Mouse (Mus musculus): ENCODE data around the gene Ccl27a. TPM values are rescaled to one million over a fixed set of nuclear protein-coding genes. Genes with fewer than 3 reads are reported as not detected.

Ccl27a gene
- polyA plus RNA-seq, 1 experiment from 2014 or later: 21.9 TPM

DNA sequence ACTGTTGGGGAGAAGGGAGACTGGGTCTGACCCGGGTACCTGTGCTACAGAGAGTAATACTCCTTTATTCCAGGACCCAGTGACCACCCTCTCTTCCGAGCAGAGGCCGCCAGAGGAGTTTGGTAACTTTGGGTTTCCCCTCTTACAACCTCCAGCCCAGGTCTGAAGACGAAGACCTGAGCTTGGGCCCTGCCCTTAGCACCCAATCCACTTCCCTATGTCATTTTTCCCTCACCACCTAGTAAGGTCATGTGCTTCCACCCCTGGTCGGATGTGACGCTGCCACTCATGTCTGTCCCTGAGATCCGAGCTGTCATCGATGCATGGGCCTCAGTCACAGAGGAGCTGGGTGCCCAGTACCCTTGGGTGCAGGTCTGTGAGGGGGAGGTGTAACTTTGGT lies 17.6 kb downstream of the Ccl27a start:
- H3K4me3 ChIP-seq (ENCODE audit: low read depth, low read length): peak overlapping the region; percentile 72
- H3K4me2 ChIP-seq (replicated peaks; ENCODE audit: low read depth): peak overlapping the region; percentile 88
- 0 out of 2 replicates have a peak, but pooled peaks cover 3% of the 10 kb centered on the region for H3K4me1 ChIP-seq (replicated peaks; ENCODE audit: control insufficient read depth, insufficient read depth, low read length)
- ATAC-seq: no peak
- peak overlapping the region; percentile 82 for H3K9ac ChIP-seq (ENCODE audit: low read depth, low read length)
- H3K36me3 ChIP-seq (ENCODE audit: control insufficient read depth, insufficient read depth): peaks cover 9% of the 10 kb centered on the region
- H3K27ac ChIP-seq (ENCODE audit: low read depth, low read length): no peak overlapping the region
- WGBS: 64% methylated on average over 8 of the region's 8 CpGs
- H3K9me3 ChIP-seq (ENCODE audit: control insufficient read depth): no peaks in the 10 kb centered on the region
- TF ChIP-seq CTCF (IDR thresholded peaks at IDR 0.05; ENCODE audit: low read depth): no peak
- H3K27me3 ChIP-seq (replicated peaks; ENCODE audit: control insufficient read depth, insufficient read depth, low read length): no peaks in the 10 kb centered on the region

DNA sequence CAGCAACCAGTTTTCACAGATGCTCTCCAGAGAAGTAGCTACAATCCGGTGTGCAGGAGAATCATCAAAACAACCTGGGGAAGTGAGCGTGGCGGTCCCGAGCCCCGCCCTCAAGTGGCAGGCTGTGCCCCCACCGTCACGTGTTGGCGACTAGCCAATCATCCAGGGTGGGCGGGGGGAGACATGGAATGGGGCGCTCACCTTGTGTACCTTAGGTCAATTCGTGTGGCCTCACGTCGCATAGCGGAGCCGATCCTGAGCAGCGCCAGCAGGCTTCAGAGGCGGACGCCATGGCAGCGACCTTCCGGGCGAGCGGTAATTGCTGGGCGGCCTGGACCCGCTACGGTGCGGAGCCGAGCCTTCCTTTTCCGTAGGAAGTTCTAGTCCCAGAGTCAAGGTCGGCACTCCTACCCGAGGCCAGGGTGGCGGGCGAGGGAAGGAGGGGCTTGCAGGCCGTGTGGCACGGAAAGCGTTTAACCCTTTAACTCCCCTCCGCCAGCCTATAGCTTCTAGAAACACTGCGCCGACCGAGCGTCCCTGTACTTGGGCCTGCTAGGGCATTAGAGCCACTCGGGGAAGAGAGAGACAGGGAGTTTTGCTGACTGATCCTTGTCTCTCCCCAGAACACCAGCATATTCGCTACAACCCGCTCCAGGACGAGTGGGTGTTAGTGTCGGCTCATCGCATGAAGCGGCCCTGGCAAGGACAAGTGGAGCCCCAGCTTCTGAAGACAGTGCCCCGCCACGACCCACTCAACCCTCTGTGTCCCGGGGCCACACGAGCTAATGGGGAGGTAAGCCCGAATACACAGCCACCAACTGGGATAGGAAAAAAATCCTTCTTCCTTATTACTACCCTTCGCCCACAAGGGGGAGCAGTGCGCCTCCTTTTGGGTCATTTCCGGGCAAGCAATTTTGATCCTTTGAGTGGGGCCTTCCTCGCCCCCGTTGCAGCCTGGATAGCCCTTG lies 18.4 kb downstream of the Ccl27a start, which contains the start of gene Sigmar1:
Sigmar1 (minus strand) TSS at position 820 of the 968 bp plus-strand sequence.
- 0 out of 2 replicates have a peak, but pooled peaks cover 3% of the 10 kb centered on the region for H3K4me1 ChIP-seq (replicated peaks; ENCODE audit: control insufficient read depth, insufficient read depth, low read length)
- H3K4me2 ChIP-seq (replicated peaks; ENCODE audit: low read depth): peak within 1 kb of the TSS; percentile 88
- ATAC-seq: peak; percentile 79
- peak within 1 kb of the TSS; percentile 94 for H3K27ac ChIP-seq (ENCODE audit: low read depth, low read length)
- no peaks in the 10 kb centered on the region for H3K27me3 ChIP-seq (replicated peaks; ENCODE audit: control insufficient read depth, insufficient read depth, low read length)
- H3K36me3 ChIP-seq (ENCODE audit: control insufficient read depth, insufficient read depth): peaks cover 9% of the 10 kb centered on the region
- no peaks in the 10 kb centered on the region for H3K9me3 ChIP-seq (ENCODE audit: control insufficient read depth)
- peak within 1 kb of the TSS; percentile 72 for H3K4me3 ChIP-seq (ENCODE audit: low read depth, low read length)
- under 1% methylated on average over 56 of the region's 57 CpGs for WGBS
- peak within 1 kb of the TSS; percentile 82 for H3K9ac ChIP-seq (ENCODE audit: low read depth, low read length)
- TF ChIP-seq CTCF (IDR thresholded peaks at IDR 0.05; ENCODE audit: low read depth): peak; percentile 92

DNA sequence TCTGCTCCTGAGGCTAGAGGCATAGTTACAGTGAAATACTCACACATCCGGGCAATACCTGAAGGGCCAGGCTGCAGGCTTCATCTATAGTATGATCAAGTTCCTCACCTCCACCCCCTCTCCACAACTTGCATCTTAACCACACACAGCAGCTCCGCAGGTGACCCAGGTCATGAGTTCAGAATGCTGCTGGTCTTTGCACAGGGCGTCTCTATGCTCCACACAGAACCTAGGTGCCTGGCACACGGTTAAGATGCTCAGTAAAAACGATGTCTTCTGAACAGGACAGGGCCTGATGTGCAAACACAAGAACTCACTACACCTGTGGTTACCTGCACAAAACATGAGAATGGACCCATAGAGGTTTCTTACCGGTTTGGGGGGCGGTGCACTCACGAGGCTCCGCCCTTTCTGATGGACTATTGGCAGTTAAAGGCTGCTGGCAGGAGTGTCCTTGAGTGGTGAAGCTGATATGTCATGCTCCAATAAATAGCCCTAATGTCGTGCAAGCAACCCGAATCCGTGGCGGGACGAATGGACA lies 19.2 kb downstream of the Ccl27a start, which contains the start of gene Galt:
Galt (plus strand) TSS at position 432 of the 541 bp plus-strand sequence.
- ATAC-seq: peak; percentile 66

DNA sequence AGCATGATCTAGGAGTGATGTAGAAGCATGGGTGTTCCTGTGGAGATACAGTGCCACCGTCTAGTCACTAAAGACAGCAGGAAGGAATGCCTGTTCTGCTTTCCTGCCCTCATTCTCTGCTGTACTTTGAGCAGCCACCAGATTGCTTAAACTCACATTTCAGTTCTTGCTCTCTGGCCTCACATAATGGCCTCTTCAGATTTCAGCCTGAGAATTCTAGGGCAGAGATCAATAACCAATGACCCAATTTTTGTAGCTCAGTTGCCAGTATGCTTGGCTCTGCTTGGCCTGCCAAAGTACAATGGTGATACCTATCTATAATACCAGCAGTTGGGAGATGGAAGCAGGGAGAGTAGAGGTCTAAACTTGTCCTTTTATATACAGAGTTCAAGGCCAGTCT lies 29.0 kb downstream of the Ccl27a start:
- WGBS: 69% methylated on average over 1 of the region's 1 CpGs
- 0 out of 2 replicates have a peak, but pooled peaks cover 2% of the 10 kb centered on the region for H3K9me3 ChIP-seq (ENCODE audit: control insufficient read depth)
- no peak overlapping the region for H3K4me3 ChIP-seq (ENCODE audit: low read depth, low read length)
- H3K4me1 ChIP-seq (replicated peaks; ENCODE audit: control insufficient read depth, insufficient read depth, low read length): peaks cover 8% of the 10 kb centered on the region; the same call in 1 of the 2 replicates
- no peak for ATAC-seq
- no peak overlapping the region for H3K27ac ChIP-seq (ENCODE audit: low read depth, low read length)
- no peaks in the 10 kb centered on the region for H3K36me3 ChIP-seq (ENCODE audit: control insufficient read depth, insufficient read depth)
- no peak for TF ChIP-seq CTCF (IDR thresholded peaks at IDR 0.05; ENCODE audit: low read depth)
- H3K9ac ChIP-seq (ENCODE audit: low read depth, low read length): no peak overlapping the region
- no peaks in the 10 kb centered on the region for H3K27me3 ChIP-seq (replicated peaks; ENCODE audit: control insufficient read depth, insufficient read depth, low read length)
- H3K4me2 ChIP-seq (replicated peaks; ENCODE audit: low read depth): no peak overlapping the region

More for the DNA sequence above, 19.2 kb downstream of the Ccl27a start, which contains the start of gene Galt:
- H3K4me1 ChIP-seq (replicated peaks; ENCODE audit: control insufficient read depth, insufficient read depth, low read length): 0 out of 2 replicates have a peak, but pooled peaks cover under 1% of the 10 kb centered on the region
- H3K27me3 ChIP-seq (replicated peaks; ENCODE audit: control insufficient read depth, insufficient read depth, low read length): no peaks in the 10 kb centered on the region
- peak within 1 kb of the TSS; percentile 88 for H3K4me2 ChIP-seq (replicated peaks; ENCODE audit: low read depth)
- H3K4me3 ChIP-seq (ENCODE audit: low read depth, low read length): peak within 1 kb of the TSS; percentile 72
- peak within 1 kb of the TSS; percentile 94 for H3K27ac ChIP-seq (ENCODE audit: low read depth, low read length)
- no peaks in the 10 kb centered on the region for H3K9me3 ChIP-seq (ENCODE audit: control insufficient read depth)
- TF ChIP-seq CTCF (IDR thresholded peaks at IDR 0.05; ENCODE audit: low read depth): no peak
- peak within 1 kb of the TSS; percentile 82 for H3K9ac ChIP-seq (ENCODE audit: low read depth, low read length)
- H3K36me3 ChIP-seq (ENCODE audit: control insufficient read depth, insufficient read depth): peaks cover 9% of the 10 kb centered on the region
- 10% methylated on average over 14 of the region's 14 CpGs for WGBS

DNA sequence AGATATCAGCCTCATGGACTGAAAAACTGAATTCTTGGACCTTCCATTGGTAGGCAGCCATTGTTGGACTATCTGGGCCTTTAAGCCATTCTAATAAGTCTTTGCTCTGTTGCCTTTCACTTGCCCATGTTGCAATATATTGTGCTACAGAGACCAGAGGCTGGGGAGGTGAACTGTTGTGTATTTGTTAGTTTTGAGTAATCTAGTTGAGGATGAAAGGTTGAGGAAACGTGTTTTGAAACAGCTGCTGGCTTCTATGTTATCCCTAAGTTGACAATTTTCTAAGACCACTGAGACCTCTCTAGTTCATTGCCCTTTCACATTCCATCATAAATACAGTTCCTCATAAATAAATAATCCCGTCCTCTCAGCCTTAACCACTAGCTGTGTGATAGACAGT lies 29.9 kb downstream of the Ccl27a start:
- Histone ChIP-seq H3K27ac (ENCODE audit: low read depth, low read length) (no peak overlapping the region), H3K4me3 (ENCODE audit: low read depth, low read length) (no peak overlapping the region), H3K4me1 (replicated peaks; ENCODE audit: control insufficient read depth, insufficient read depth, low read length) (peaks cover 8% of the 10 kb centered on the region; the same call in 1 of the 2 replicates), H3K9ac (ENCODE audit: low read depth, low read length) (no peak overlapping the region), H3K27me3 (replicated peaks; ENCODE audit: control insufficient read depth, insufficient read depth, low read length) (no peaks in the 10 kb centered on the region), H3K36me3 (ENCODE audit: control insufficient read depth, insufficient read depth) (no peaks in the 10 kb centered on the region), H3K4me2 (replicated peaks; ENCODE audit: low read depth) (no peak overlapping the region), H3K9me3 (ENCODE audit: control insufficient read depth) (0 out of 2 replicates have a peak, but pooled peaks cover 2% of the 10 kb centered on the region)
- ATAC-seq: no peak
- no peak for TF ChIP-seq CTCF (IDR thresholded peaks at IDR 0.05; ENCODE audit: low read depth)
- WGBS: 63% methylated on average over 2 of the region's 2 CpGs

DNA sequence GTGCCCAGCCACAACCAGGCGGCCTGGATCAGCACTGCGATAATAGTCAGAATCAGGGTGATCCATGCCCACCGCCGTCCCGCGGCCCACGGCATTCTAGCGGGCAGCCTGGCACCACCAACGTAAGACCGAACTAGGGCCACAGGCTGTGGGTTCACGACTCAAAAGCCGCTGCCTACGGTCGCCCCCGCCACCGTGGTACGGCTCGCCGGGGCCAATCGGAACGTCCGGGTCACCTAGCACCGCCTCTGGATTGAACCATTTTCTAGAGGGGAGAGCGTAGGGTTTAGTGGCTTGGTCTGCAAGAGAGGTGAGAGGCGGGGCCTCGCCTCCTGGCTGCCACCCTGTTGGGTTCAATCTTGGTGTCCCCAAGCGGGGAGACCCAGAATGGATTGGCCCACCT lies 32.9 kb downstream of the Ccl27a start:
- under 1% methylated on average over 27 of the region's 27 CpGs for WGBS
- Histone ChIP-seq H3K4me3 (ENCODE audit: low read depth, low read length) (peak overlapping the region; percentile 63), H3K27me3 (replicated peaks; ENCODE audit: control insufficient read depth, insufficient read depth, low read length) (no peaks in the 10 kb centered on the region), H3K9me3 (ENCODE audit: control insufficient read depth) (0 out of 2 replicates have a peak, but pooled peaks cover under 1% of the 10 kb centered on the region), H3K4me1 (replicated peaks; ENCODE audit: control insufficient read depth, insufficient read depth, low read length) (peaks cover 8% of the 10 kb centered on the region; the same call in 1 of the 2 replicates), H3K36me3 (ENCODE audit: control insufficient read depth, insufficient read depth) (peaks cover 7% of the 10 kb centered on the region; the same call in 1 of the 2 replicates), H3K4me2 (replicated peaks; ENCODE audit: low read depth) (peak overlapping the region; percentile 96), H3K27ac (ENCODE audit: low read depth, low read length) (peak overlapping the region; percentile 82), H3K9ac (ENCODE audit: low read depth, low read length) (peak overlapping the region; percentile 57)
- peak; percentile 49; the same call in 1 of the 2 replicates for TF ChIP-seq CTCF (IDR thresholded peaks at IDR 0.05; ENCODE audit: low read depth)
- ATAC-seq: peak; percentile 91

All from intestine, postnatal 0 days (tissue).